Mouse (Mus musculus) left cerebral cortex, postnatal 10 days (tissue): Measurements from ENCODE around the gene Hist1h2bf. TPM values are rescaled to one million over a fixed set of nuclear protein-coding genes. Genes with fewer than 3 reads are reported as not detected.

Experiments used
- microRNA-seq: library from miRNA; unstranded; fragments of <30 nt; microRNA quantifications from one replicate; pipeline ENCODE4 v1.2.0, GENCODE M21; 2022
- total RNA-seq, 2 experiments: library from RNA; stranded (reverse); gene quantifications; 2 replicates each; pipeline ENCODE4 v1.2.3; 2021

Gene Hist1h2bf
- total RNA-seq, 2 experiments from 2014 or later = 38.1 to 39.3 TPM

Small RNA genes lying within 50 kb of the gene (microRNA-seq; reads per million reads assigned to microRNA genes)
- gene Gm44297 (not detected), gene Gm44359 (not detected), gene Gm44394 (not detected)

Other genes with a start within 250 kb of the Hist1h2bf start
- gene Zfp322a, start 205.0 kb downstream of the Hist1h2bf start, total RNA-seq = 10 to 100 TPM; 38.1 to 40.8 TPM
- 1 to 10 TPM; 6.3 to 6.5 TPM for gene Abt1, start 150.3 kb downstream of the Hist1h2bf start, total RNA-seq
- gene Btn1a1, start 108.3 kb downstream of the Hist1h2bf start, total RNA-seq = not detected
- under 1 TPM; 0.75 to 0.88 TPM for gene Btn2a2, start 85.3 kb downstream of the Hist1h2bf start, total RNA-seq
- 100 to 1,000 TPM; 265 to 270 TPM for gene Hist1h4h, start 43.1 kb downstream of the Hist1h2bf start, total RNA-seq
- 10 to 100 TPM; 27.0 to 28.3 TPM for gene Hist1h2af, start 40.3 kb downstream of the Hist1h2bf start, total RNA-seq
- gene Hist1h3g, start 38.8 kb downstream of the Hist1h2bf start, total RNA-seq = 10 to 100 TPM in 1 of 2 experiments, 1 to 10 TPM in 1; 9.7 to 10.4 TPM
- 1 to 10 TPM; 1.4 to 1.7 TPM for gene Hist1h2bh, start 30.8 kb downstream of the Hist1h2bf start, total RNA-seq
- 10 to 100 TPM; 22.6 to 23.0 TPM for gene Hist1h3f, start 30.1 kb downstream of the Hist1h2bf start, total RNA-seq
- 100 to 1,000 TPM; 148 to 159 TPM for gene Hist1h4f, start 22.5 kb downstream of the Hist1h2bf start, total RNA-seq
- gene Hist1h1d, start 20.9 kb downstream of the Hist1h2bf start, total RNA-seq = 1 to 10 TPM; 4.5 to 5.3 TPM
- gene Hist1h3e, start 11.8 kb downstream of the Hist1h2bf start, total RNA-seq = 10 to 100 TPM; 65.0 to 81.2 TPM
- gene Hist1h2ae, start 3.0 kb downstream of the Hist1h2bf start, total RNA-seq = 10 to 100 TPM in 1 of 2 experiments, 1 to 10 TPM in 1; 9.5 to 14.3 TPM
- gene Hist1h2bg, start 2.8 kb downstream of the Hist1h2bf start, total RNA-seq = 100 to 1,000 TPM in 1 of 2 experiments, 10 to 100 TPM in 1; 94.0 to 103 TPM
- gene Hist1h2ad, start 185 bp upstream of the Hist1h2bf start, total RNA-seq = 1 to 10 TPM; 5.8 to 9.4 TPM
- 1 to 10 TPM; 8.4 to 9.1 TPM for gene Hist1h3d, start 1.6 kb upstream of the Hist1h2bf start, total RNA-seq
- gene Hist1h4d, start 7.4 kb upstream of the Hist1h2bf start, total RNA-seq = 100 to 1,000 TPM; 134 to 145 TPM
- 1 to 10 TPM; 6.8 to 7.2 TPM for gene Hist1h2be, start 46.9 kb upstream of the Hist1h2bf start, total RNA-seq
- gene Hist1h1e, start 48.4 kb upstream of the Hist1h2bf start, total RNA-seq = 10 to 100 TPM; 62.5 to 68.0 TPM
- gene Hist1h2ac, start 109.8 kb upstream of the Hist1h2bf start, total RNA-seq = 1 to 10 TPM; 2.4 to 2.9 TPM
- 10 to 100 TPM; 17.4 to 21.2 TPM for gene Hist1h2bc, start 110.0 kb upstream of the Hist1h2bf start, total RNA-seq
- gene Hist1h1t, start 121.6 kb upstream of the Hist1h2bf start, total RNA-seq = not detected
- gene Hist1h4c, start 124.3 kb upstream of the Hist1h2bf start, total RNA-seq = 100 to 1,000 TPM in 1 of 2 experiments, 10 to 100 TPM in 1; 94.0 to 104 TPM
- gene Hfe, start 136.7 kb upstream of the Hist1h2bf start, total RNA-seq = 1 to 10 TPM; 2.0 to 2.5 TPM
- 10 to 100 TPM; 75.9 to 81.0 TPM for gene Hist1h1c, start 164.6 kb upstream of the Hist1h2bf start, total RNA-seq
- 10 to 100 TPM; 13.2 to 15.0 TPM for gene Hist1h3c, start 171.4 kb upstream of the Hist1h2bf start, total RNA-seq
- gene Hist1h2bb, start 172.5 kb upstream of the Hist1h2bf start, total RNA-seq = 10 to 100 TPM; 25.4 to 26.6 TPM
- 10 to 100 TPM; 43.9 to 44.2 TPM for gene Hist1h2ab, start 176.9 kb upstream of the Hist1h2bf start, total RNA-seq
- 10 to 100 TPM; 37.4 to 47.0 TPM for gene Hist1h3b, start 178.1 kb upstream of the Hist1h2bf start, total RNA-seq
- 10 to 100 TPM; 79.7 to 80.1 TPM for gene Hist1h4b, start 182.8 kb upstream of the Hist1h2bf start, total RNA-seq
- gene Hist1h4a, start 187.0 kb upstream of the Hist1h2bf start, total RNA-seq = 10 to 100 TPM; 77.4 to 83.3 TPM
- gene Hist1h3a, start 188.2 kb upstream of the Hist1h2bf start, total RNA-seq = 10 to 100 TPM; 53.3 to 58.4 TPM
- gene Hist1h1a, start 189.5 kb upstream of the Hist1h2bf start, total RNA-seq = 10 to 100 TPM; 32.9 to 36.8 TPM
- gene Trim38, start 195.7 kb upstream of the Hist1h2bf start, total RNA-seq = under 1 TPM; 0.36 to 0.54 TPM
- not detected for gene Slc17a2, start 232.8 kb upstream of the Hist1h2bf start, total RNA-seq